Mouse (Mus musculus): Measurements from ENCODE around the gene Ufsp2.

Gene Ufsp2

GRCm38 (mm10) chr8:45975126-45975836 lies at the start of gene Ufsp2, which contains the start of gene 1700029J07Rik:
Gene Ufsp2, plus strand, starts transcription at chr8:45975528.
Gene 1700029J07Rik, minus strand, starts transcription at chr8:45975252.
- DNase-seq (ENCODE audit: low spot score in 2 of 2) = peak; percentile 94 to 98

- DNase-seq (ENCODE audit: low spot score in 2 of 2) = peak; percentile 90 to 98
Observed at GRCm38 (mm10) chr8:45934582-45935014, 40.7 kb upstream of the Ufsp2 start, which contains the start of gene Ccdc110. Gene Ccdc110, plus strand, starts transcription at chr8:45934619.

GRCm38 (mm10) chr8:45936986-45937385 lies 38.3 kb upstream of the Ufsp2 start:
- no peak for DNase-seq (ENCODE audit: low spot score in 2 of 2)

- DNase-seq (ENCODE audit: low spot score in 2 of 2) = no peak
Observed at GRCm38 (mm10) chr8:45946283-45946682, 29.0 kb upstream of the Ufsp2 start.

- no peak for DNase-seq (ENCODE audit: low spot score in 2 of 2)
Observed at GRCm38 (mm10) chr8:45950622-45951021, 24.7 kb upstream of the Ufsp2 start.

GRCm38 (mm10) chr8:45970894-45971293 lies 4.4 kb upstream of the Ufsp2 start:
- DNase-seq (ENCODE audit: low spot score in 2 of 2) = no peak

- no peak for DNase-seq (ENCODE audit: low spot score in 2 of 2)
Observed at GRCm38 (mm10) chr8:45973988-45974505, 1.3 kb upstream of the Ufsp2 start.

GRCm38 (mm10) chr8:45975837-45976468 lies 625 bp downstream of the Ufsp2 start:
- no peak for DNase-seq (ENCODE audit: low spot score in 2 of 2)

- DNase-seq (ENCODE audit: low spot score in 2 of 2) = no peak
Observed at GRCm38 (mm10) chr8:45986665-45987064, 11.3 kb downstream of the Ufsp2 start.

GRCm38 (mm10) chr8:45988189-45988588 lies 12.9 kb downstream of the Ufsp2 start:
- no peak for DNase-seq (ENCODE audit: low spot score in 2 of 2)

GRCm38 (mm10) chr8:45990631-45991310 lies 15.4 kb downstream of the Ufsp2 start:
- no peak for DNase-seq (ENCODE audit: low spot score in 2 of 2)

- DNase-seq (ENCODE audit: low spot score in 2 of 2) = no peak
Observed at GRCm38 (mm10) chr8:45994111-45994510, 18.8 kb downstream of the Ufsp2 start.

GRCm38 (mm10) chr8:45995576-45995975 lies 20.2 kb downstream of the Ufsp2 start:
- DNase-seq (ENCODE audit: low spot score in 2 of 2) = no peak

GRCm38 (mm10) chr8:45998228-45998627 lies 22.9 kb downstream of the Ufsp2 start:
- DNase-seq (ENCODE audit: low spot score in 2 of 2) = no peak

- DNase-seq (ENCODE audit: low spot score in 2 of 2) = no peak
Observed at GRCm38 (mm10) chr8:45999138-45999783, 23.9 kb downstream of the Ufsp2 start, which contains the start of gene Lrp2bp. Gene Lrp2bp, plus strand, starts transcription at chr8:45999303.

- DNase-seq (ENCODE audit: low spot score in 2 of 2) = peak; percentile 99
Observed at GRCm38 (mm10) chr8:45999784-46000705, 24.7 kb downstream of the Ufsp2 start.

GRCm38 (mm10) chr8:46005596-46005995 lies 30.3 kb downstream of the Ufsp2 start, which contains the start of gene Ankrd37:
Gene Ankrd37, minus strand, starts transcription at chr8:46005707.
- DNase-seq (ENCODE audit: low spot score in 2 of 2) = no peak

GRCm38 (mm10) chr8:46007050-46007672 lies 31.8 kb downstream of the Ufsp2 start:
- DNase-seq (ENCODE audit: low spot score in 2 of 2) = no peak

GRCm38 (mm10) chr8:46010306-46010705 lies 35.0 kb downstream of the Ufsp2 start:
- DNase-seq (ENCODE audit: low spot score in 2 of 2) = no peak

Measured in urinary bladder, postnatal 4 days (tissue).